Mouse (Mus musculus) Muller cell, postnatal 12 days (primary cell): ENCODE measurements around the gene Stat6.

Experiments
- DNase-seq: peaks from one replicate; pipeline ENCODE4 v3.0.0-alpha.2; 2015; ENCODE audit errors: inconsistent ontology term

Stat6 gene

DNA sequence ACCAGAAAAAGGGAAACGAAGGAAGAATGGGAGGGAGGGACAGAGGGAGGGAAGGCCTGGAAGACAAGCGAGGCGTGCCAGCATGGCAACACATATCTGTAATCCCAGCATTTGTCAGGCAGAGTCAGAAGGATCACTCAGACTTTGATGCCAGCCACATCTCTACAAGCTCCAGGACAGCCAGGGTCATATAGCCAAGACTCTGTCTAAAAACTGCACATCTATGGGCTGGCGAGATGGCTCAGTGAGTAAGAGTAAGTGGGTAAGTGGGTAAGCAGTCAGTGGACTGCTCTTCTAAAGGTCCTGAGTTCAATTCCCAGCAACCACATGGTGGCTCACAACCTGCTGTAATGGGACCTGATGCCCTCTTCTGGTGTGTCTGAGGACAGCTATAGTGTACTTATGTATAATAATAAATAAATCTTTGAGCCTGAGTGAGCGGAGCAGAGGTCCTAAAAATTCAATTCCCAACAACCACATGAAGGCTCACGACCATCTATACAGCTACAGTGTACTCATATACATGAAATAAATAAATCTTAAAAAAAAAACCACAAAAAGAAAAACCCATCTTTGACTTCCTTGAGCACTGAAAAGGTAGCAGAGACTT lies 31.4 kb downstream of the Stat6 start:
- DNase-seq = no peak

DNA sequence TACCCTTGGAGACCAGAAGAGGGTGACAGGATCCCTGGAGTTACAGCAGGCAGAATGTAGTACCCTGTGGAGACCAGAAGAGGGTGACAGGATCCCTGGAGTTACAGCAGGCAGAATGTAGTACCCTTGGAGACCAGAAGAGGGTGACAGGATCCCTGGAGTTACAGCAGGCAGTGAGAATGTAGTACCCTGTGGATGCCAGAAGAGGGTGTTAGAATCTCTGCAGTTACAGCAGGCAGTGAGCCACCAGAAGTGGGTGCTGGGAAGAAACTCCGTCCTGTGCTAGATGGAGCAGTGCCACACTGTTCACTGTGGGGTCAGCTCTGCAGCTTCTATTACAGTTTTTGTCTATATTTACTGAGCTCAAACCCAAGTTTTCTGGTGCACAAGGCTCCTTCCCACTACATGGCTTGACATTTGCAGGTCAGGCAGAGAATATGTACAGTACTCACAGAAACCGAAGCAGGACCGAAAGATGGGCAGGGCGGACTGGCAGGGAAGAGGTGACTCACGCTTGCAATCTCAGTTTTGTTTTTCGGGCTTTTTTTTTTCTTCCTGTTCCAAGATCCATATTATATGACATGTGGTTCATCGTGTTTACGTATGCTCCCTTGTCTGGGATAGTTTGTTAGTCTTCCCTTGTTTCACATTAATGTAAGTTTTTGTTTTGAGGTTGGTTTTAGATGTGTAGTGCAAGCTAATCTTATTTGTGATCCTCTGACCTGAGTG lies 32.2 kb downstream of the Stat6 start:
- DNase-seq = peak; percentile 82

DNA sequence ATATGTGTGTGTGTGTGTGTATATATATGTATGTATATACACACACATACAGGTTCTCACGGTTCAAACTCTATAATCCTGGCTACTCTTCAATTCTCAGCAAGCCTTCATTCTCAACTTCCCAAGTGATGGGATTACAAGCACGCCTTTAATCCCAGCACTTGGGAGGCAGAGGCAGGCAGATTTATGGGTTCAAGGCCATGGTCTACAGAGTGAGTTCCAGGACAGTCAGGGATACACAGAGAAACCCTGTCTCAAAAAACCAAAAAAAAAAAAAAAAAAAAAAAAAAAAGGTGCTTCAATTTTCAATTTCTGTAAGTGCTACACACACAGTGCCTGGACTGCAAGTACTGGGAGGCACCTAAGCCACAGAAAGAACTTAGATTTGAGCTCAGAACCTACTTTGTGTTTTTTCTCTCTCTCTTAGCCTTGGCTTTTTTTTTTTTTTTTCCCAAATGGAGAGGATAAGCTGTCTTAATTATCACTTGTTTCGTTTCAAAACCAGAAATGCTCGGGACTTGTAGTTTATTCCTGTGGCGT lies 33.1 kb downstream of the Stat6 start:
- no peak for DNase-seq

DNA sequence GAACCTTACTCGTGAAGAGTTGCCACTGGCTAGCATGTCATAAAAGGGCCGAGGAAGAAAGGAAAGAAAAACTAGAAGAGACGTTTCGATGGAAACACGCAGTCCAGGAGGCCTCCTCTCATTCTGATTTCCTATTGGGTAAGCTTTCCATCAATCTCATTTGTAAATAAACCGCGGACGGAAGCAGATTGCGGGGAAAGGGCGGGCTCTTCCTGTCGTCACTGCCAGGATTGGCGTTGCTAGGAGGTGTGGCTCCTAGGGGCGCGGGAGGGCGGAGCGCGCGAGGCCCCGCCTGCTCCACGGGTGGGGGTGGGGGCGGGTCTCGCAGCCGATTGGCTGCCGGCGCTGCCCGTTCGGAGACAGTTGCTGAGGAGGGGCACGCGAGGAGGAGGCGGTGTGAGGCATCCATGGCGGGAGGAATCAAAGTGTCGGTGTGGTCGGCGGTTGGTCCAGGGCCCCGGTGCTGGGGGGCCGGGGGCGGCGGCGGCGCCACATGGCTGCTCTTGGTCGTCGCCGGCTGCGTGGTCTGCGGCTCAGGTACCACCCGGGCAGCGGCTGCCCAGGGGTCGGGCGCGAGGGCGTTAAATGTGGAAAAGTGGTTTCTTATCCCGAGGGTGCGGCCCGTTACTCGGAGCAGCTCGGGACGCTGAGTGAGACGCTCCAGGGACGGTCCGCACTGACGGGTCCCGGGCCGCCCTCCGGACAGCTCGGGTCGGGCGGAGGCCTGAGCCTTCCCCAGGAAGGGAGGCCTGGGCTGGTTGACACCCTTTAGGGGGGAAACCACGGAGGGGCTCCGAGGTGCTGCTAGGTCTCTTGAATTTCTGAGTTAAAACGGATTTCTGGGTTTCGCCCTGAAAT lies 34.1 kb downstream of the Stat6 start:
- DNase-seq = peak; percentile 99

DNA sequence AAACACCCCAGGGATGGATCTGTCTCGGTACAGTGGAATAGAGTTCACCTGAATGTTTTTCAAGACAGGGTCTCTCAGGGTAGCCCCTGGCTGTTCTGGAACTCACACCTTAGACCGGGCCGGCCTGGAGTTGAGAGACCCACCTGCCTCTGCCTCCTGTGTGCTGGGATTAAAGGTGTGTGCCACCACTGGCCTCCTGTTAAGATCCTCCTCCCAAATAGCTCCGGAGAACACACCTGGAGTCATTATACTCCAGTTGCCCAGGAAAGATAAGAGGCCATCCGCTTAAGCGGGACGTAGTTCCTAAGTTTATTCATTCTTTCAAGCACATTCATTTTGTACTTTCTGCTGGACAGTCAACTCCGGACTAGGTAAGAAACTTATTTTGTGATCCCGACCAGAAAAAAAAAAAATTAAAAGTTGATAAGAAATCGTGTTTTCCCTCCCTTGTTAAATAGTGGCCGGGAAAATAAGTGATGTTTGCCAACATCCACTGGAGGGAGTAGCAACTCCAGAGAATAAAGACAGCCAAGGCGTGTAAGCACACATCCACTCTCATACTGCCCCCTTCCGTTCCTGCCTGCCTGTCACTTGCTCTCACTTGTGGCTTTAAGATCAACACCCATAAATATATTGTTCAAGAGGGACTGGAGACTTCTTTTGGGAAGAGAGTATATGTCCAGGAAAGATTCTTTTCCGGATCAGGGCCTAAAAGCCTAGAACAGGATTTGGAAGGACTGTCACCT lies 35.0 kb downstream of the Stat6 start:
- peak; percentile 73 for DNase-seq

DNA sequence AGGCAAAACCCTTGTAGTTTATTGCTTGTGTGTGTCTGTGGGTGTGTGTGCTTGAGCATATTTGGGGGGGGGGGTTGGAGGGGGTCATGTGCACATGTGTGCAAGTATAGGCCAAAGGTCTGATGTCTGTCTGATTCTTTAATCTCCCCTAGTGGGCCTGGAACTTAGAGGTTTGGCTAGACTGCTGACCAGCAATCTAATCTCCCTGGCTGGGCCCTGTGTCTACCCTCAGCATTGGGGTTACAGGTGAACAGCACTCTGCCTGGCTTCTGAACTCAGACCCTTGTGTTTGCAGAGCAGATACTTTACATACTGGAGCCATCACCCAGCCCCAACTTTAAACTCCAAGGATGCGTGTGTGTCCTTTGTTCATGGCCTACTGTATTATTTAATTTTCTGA lies 36.4 kb downstream of the Stat6 start:
- no peak for DNase-seq

DNA sequence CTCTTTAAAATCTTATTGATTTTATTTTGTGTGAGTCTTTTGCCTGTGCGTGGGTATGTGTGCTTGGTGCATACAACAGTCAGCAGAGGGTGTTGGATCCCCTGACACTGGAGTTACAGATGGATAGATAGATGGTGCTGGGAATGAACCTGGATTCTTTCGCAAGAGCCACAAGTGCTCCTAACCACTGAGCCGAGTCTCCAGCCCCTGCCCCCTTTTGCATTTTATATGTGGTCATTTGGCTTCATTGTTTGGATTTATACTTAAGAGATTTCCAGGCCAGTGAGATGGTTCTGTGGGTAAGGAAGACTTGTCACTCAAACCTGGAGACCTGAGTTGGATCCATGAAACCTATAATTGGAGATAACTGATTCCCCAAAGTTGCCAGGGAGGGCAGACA lies 37.1 kb downstream of the Stat6 start:
- no peak for DNase-seq

DNA sequence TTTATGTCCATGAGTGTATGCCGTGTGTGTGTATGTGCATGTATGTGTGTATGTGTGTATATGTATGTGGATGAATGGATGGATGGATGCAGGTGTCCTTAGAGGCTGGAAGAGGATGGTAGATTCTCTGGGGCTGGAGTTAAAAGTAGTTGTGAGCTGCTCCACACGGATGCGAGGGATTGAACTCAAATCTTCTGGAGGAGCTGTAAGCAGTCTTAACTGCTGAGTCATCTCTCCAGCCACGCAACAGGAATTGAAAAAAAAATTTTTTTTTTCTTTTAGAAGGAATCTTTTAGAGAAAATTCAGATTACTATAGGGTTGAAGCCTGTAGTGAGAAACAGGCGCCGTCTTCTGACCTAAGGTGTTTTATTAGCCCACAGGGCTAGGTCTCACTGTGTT lies 40.1 kb downstream of the Stat6 start:
- DNase-seq = no peak

DNA sequence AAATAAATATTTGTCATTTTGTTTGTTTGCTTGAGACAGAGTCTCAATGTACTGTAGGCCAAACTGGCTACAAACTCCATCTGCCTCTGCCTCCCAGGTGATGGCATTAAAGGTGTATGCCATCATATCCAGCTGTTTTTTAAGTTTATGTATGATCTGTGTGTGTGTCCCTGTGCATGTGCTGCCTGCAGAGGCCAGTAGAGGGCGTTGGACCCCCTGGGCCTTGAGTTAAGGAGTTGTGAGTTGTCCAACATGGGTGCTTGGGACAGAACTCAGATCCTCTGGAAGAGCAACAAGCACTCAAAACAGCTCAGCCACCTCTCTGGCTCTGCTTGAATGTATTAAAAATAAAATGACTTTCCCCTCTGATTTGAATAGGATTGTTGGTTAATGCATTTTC lies 48.3 kb downstream of the Stat6 start:
- DNase-seq = no peak

DNA sequence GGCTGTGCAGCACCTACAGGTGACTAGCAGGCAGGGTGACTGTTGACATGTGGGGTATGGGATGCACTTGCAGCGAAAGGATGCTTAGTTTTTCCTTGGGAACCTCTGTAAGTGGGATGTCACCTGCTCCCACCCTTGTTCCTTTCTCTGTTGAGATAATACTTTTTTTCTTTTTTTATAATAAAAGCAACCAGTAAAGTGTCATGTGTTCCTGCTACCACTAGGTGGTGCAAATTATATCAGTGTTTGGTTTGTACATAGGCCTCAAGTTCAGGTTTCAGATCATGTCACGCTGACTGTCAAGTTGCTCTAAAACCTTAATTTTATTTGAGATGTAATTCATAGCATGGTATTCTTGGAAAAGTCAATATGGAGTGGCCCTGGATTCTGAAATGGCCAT lies 51.9 kb downstream of the Stat6 start:
- peak; percentile 15 for DNase-seq

DNA sequence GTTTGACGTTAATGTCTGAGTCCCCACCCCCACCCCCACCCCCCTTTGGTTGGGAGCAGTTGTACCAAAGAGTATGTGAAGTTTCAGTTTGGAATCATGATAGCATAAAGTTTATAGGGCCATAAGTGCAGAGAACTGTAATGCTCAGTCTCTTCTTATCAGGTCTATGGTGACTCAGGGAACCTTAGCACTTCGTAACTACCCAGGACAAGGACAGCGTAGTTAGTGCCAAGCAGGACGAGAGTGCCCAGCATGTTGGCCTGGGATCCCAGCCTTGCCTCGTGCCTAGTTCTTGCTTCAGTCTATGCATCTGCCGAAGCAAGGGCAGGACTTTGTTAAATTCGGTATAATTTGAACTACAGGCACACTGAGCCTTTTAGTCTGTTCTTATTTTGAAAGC lies 53.0 kb downstream of the Stat6 start:
- no peak for DNase-seq

DNA sequence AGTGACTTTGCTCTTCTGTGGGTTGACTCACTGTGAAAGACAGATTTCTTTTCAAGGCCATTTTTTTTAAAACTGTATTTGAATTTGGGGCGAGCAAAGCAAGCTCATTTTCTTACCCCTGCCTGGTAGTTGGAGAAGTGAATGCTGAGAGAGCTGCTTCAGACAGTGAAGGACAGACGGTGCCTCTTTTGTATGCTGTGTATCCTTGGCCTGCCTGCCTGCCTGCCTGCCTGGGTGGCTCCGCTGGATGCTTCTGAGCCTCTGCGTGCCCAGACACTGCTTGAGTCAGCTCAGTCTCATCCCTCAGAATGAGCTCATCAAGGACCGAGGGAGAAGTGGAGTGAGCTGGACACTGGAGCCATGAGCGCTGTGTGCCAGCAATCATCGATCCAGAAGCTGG lies 56.2 kb downstream of the Stat6 start:
- no peak for DNase-seq

DNA sequence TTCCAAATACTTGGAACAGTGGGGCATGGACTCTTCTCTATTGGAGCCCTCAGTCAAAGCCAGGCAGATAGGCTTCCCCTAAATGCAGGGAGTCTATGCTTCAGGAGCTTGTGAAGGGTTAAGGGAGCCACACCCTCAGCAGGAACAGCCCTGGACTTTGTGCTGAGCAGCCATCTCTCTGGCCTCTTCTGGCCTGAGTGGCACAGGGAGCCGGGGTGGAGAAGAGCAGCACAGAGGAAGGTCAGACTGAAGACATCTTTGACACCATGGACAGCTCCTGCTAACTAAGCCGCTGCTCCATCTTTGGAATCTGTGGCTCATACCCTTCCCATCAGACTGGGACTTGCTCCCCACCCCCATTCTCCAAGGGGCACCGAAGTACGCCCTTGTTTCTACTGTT lies 60.5 kb downstream of the Stat6 start:
- no peak for DNase-seq

DNA sequence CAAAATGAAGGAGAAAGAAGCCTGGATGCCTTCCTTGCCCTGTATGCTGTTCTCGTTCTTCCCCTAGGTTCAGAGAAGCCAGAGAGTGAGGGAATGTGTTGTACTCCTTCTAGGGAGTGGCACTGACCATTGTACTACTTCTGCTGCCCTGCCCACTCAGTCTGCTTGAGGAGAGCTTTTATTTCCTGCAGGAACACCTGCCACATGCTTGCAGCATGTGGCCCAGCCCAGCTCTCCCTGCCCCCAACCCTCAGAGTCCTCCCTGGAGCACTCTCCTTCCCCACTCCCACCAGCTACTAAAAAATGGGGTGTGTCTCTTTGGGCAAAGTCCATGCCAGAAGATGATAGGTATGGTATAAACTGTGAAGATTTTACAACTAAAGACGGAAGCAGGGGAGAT lies 61.5 kb downstream of the Stat6 start:
- no peak for DNase-seq

DNA sequence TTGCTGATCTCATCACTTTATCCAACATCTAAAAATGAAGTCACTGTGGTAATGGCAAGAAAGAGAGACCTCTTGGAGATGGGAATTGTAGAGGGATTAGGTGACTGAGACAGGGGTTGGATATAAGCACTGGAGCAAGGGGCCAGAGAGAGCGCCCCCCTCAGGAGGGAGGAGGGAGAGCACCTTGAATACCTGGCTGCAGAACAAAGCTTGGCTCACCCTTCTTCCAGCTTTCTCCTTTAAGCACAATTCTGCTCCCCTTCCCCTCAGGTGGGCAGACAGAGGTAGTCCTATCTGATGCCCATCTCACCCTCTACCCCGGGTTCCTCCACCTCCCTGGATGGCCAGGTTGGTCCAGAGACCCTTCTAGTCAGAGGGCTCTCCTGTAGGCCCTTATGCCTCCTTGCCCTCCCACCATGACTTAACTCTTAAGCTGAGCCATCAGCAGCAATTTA lies 62.0 kb downstream of the Stat6 start, which contains the start of gene Myo1a:
Gene Myo1a (plus strand): TSS at position 405 of the 455 bp plus-strand sequence.
- DNase-seq = no peak

DNA sequence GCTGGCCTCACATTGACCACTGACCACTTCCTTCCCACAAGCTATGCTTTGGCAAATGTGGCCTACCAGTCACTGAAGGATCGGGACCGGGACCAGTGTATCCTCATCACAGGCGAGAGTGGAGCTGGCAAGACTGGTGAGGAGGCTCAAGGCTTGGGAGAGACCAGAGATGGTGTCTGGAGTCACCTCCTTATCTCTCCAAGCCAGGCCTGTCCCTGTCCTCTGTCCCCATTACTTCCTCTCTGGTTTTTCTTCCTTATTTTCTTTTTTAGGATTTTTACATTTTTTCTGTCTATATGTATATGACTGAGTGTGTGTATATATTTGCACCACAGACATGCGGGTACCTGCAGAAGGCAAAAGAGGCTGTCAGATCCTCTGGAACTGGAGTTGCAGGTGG lies 63.0 kb downstream of the Stat6 start:
- no peak for DNase-seq

DNA sequence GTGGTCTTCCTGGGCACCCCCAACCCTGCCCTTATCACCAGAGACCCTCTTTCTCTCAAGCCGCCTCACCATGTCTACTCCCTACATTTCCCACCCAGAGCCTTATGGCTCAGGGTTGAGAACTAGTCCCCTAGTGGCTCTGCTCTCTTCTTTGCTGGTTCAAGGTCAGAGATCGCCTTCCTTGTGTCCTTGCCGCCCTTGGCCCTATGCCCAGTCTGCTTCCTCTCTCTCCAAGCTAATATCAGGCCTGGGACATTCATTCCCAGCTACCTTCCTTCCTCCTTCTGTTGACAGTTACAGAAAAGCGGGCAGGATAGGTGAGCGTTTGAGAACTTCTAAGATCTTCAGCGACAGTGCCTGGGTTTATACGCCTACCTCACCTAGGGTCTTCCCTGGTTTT lies 64.9 kb downstream of the Stat6 start:
- no peak for DNase-seq

DNA sequence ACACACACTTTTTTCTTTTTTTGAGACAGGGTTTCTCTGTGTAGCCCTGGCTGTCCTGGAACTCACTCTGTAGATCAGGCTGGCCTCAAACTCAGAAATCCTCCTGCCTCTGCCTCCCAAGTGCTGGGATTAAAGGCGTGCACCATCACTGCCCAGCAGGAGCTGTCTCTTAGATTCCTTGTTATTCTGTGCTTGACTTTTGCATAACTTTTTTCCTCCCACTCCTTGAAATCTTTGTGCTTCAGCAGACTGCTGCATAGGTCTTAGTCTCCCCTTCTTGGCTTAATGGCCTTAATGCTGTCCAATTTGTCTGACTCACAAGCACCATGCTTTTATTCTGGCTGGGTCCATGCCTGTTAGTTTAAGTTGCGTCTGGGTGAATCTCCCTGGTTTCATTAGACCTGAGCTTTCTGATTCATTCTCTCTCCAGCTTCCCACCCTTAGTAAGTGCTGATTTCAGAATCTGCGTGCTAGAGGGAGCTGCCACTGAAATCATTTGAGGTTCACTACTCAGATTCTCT lies 66.1 kb downstream of the Stat6 start:
- no peak for DNase-seq

DNA sequence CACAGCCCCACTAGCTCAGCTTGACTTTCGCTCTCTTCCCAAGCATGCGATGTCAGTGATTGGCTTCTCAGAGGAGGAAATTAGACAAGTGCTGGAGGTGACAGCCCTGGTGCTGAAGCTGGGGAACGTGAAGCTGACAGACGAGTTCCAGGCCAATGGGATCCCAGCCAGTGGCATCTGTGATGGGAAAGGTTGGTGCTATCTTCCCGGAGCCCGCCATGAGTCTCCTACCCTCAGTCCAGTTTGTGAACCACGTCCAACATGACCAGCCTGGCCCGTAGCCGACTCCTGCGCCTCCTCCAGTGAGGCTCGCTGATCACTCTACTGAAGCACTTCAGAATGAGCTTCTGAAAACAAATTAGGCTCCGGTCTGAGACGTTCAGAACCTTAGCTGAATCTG lies 67.5 kb downstream of the Stat6 start:
- DNase-seq = no peak
